Mouse (Mus musculus) stomach, postnatal 0 days (tissue): ENCODE measurements at regions not wholly inside any gene's neighbourhood (a gene's known extent, or its start where the extent isn't known, plus 50 kb on each side); places are given as distances from the start of the nearest gene placed in this dataset.

ENCODE experiments used
- CTCF ChIP-seq: IDR thresholded peaks from 2 replicates; pipeline ENCODE4 v1.5.1; 2016; ENCODE audit warnings: antibody characterized with exemption, low read depth, mild to moderate bottlenecking, moderate library complexity
- EP300 ChIP-seq: optimal IDR thresholded peaks from 2 replicates; pipeline ENCODE3; 2016; ENCODE audit warnings: antibody characterized with exemption

- no peak for TF ChIP-seq EP300
- TF ChIP-seq CTCF = peak; percentile 26; the same call in 1 of the 2 replicates
Measured at GRCm38 (mm10) chr16:15252666-15253347, 64.5 kb upstream of the Gm21897 start.
